Mouse (Mus musculus): ENCODE results near the gene Spats1.

- TF ChIP-seq CTCF (IDR thresholded peaks at IDR 0.05; ENCODE audit: low read depth) (no peak), EP300 (IDR thresholded peaks at IDR 0.05; ENCODE audit: low read depth) (no peak)
Measured at GRCm38 (mm10) chr17:45524961-45525360, 49.7 kb upstream of the Spats1 start.
